ENCODE assay signal across 8 mouse cellular contexts in genomic region chr19:46308706-46309435, GRCm38 (mm10). TPM values are rescaled to one million over a fixed set of nuclear protein-coding genes. Genes with fewer than 3 reads are reported as not detected.
A peak's percentile ranks its signal among the peaks of the same experiment; 100 is the strongest.
DNase-seq lines count a peak whose midpoint lies in the region; ATAC-seq and TF ChIP-seq lines count a peak whose summit lies in the region.

No protein-coding gene starts in this region.

- peak overlapping the region; percentile 48; the same call in 1 of the 2 replicates for H3K9ac ChIP-seq in forebrain, embryonic 12.5 days

- WGBS in forebrain, embryonic 12.5 days = 1% methylated on average over 47 of the region's 47 CpGs
- 7% methylated on average over 47 of the region's 47 CpGs for WGBS in lung, adult 2 months
- WGBS in thymus, adult 2 months = 7% methylated on average over 47 of the region's 47 CpGs

- peak overlapping the region; percentile 67 for H3K4me2 ChIP-seq in forebrain, embryonic 12.5 days

- intact Hi-C loops in heart, postnatal 10 days (cut with DNase I) = loop anchor here (2.0 kb wide), 1 partner anchor 172 kb away; no protein-coding TSS in a partner anchor

- peak overlapping the region; percentile 80 for H3K4me3 ChIP-seq in E14TG2a.4 (replicated peaks; ENCODE audit: low read length)
- peak overlapping the region; percentile 37 for H3K4me3 ChIP-seq in forebrain, embryonic 12.5 days (replicated peaks)
- H3K4me3 ChIP-seq in lung, adult 2 months (replicated peaks; ENCODE audit: extremely low read depth, low read depth, low read length) = no peak overlapping the region
- H3K4me3 ChIP-seq in thymus, adult 2 months (ENCODE audit: control insufficient read depth, insufficient read depth, low read length) = peak overlapping the region; percentile 39

- peak; percentile 25; the same call in 1 of the 2 replicates for TF ChIP-seq POLR2A in lung, adult 2 months (IDR thresholded peaks at IDR 0.05; ENCODE audit: borderline replicate concordance, extremely low read depth, low read depth, low read length)
- no peak for TF ChIP-seq POLR2A in thymus, adult 2 months (IDR thresholded peaks at IDR 0.05; ENCODE audit: control insufficient read depth, extremely low read depth, insufficient read depth, low read length, poor library complexity)

- peaks cover 89% of the 10 kb centered on the region for H3K27me3 ChIP-seq in E14TG2a.4 (ENCODE audit: insufficient read depth, low read length)
- peaks cover 85% of the 10 kb centered on the region for H3K27me3 ChIP-seq in forebrain, embryonic 12.5 days
- H3K27me3 ChIP-seq in thymus, adult 2 months (ENCODE audit: control insufficient read depth, insufficient read depth, low read length) = no peaks in the 10 kb centered on the region

- peaks cover 30% of the 10 kb centered on the region for H3K36me3 ChIP-seq in E14TG2a.4 (ENCODE audit: insufficient read depth, low read length)
- H3K36me3 ChIP-seq in forebrain, embryonic 12.5 days (replicated peaks) = no peaks in the 10 kb centered on the region; the same call in 1 of the 2 replicates
- H3K36me3 ChIP-seq in thymus, adult 2 months (ENCODE audit: control insufficient read depth, insufficient read depth, low read length) = peaks cover 17% of the 10 kb centered on the region; the same call in 1 of the 2 replicates

- no peak overlapping the region for H3K27ac ChIP-seq in forebrain, embryonic 12.5 days
- H3K27ac ChIP-seq in thymus, adult 2 months (ENCODE audit: control insufficient read depth, insufficient read depth, low read length) = no peak overlapping the region

- H3K4me1 ChIP-seq in E14TG2a.4 (replicated peaks; ENCODE audit: low read depth, low read length) = peaks cover 51% of the 10 kb centered on the region
- peaks cover 31% of the 10 kb centered on the region for H3K4me1 ChIP-seq in forebrain, embryonic 12.5 days
- H3K4me1 ChIP-seq in lung, adult 2 months (ENCODE audit: control insufficient read depth, insufficient read depth, low read length) = peaks cover 6% of the 10 kb centered on the region
- H3K4me1 ChIP-seq in thymus, adult 2 months (replicated peaks; ENCODE audit: control insufficient read depth, insufficient read depth, low read length) = peaks cover 13% of the 10 kb centered on the region

- H3K9me3 ChIP-seq in E14TG2a.4 (ENCODE audit: low read length) = no peaks in the 10 kb centered on the region
- H3K9me3 ChIP-seq in forebrain, embryonic 12.5 days = no peaks in the 10 kb centered on the region

- peak; percentile 19; the same call in 1 of the 2 replicates for TF ChIP-seq CTCF in E14TG2a.4 (conservative IDR thresholded peaks at IDR 0.05; ENCODE audit: low read length)
- TF ChIP-seq CTCF in lung, adult 2 months (IDR thresholded peaks at IDR 0.05; ENCODE audit: insufficient read depth, low read length) = peak; percentile 93
- peak; percentile 98 for TF ChIP-seq CTCF in thymus, adult 2 months (IDR thresholded peaks at IDR 0.05; ENCODE audit: borderline replicate concordance, control insufficient read depth, extremely low read depth, insufficient read depth, low read length, poor library complexity)

- peak; percentile 74 for DNase-seq in c-Kit-positive CD71-positive TER-119-positive erythroid progenitor cells, embryonic 14.5 days (ENCODE audit: low spot score)
- peak; percentile 87 to 91 for DNase-seq in heart, postnatal 10 days
- peak; percentile 96 for DNase-seq in kidney, postnatal 4 days
- DNase-seq in lung, adult 2 months = peak; percentile 80
- DNase-seq in thymus, adult 2 months = peak; percentile 88

- peak; percentile 55; the same call in 1 of the 2 replicates for ATAC-seq in forebrain, embryonic 12.5 days (ENCODE audit: low FRiP score)
- ATAC-seq in neutrophil, adult 5-6 weeks (ENCODE audit: extremely low read depth, insufficient number of reproducible peaks, low FRiP score, poor library complexity, severe bottlenecking) = peak; percentile 34; the same call in 1 of the 2 replicates

RNA-seq across cellular contexts. Expression of gene Nfkb2, which starts 4.8 kb away (rescaled TPM):
- polyA plus RNA-seq in forebrain, embryonic 12.5 days (2016; fragmentation: Nextera tagmentation; extraction: Ambion mirVana) = 2.5 and 2.9 TPM in 2 replicates
- 10 to 100 TPM; 16.1 to 20.4 TPM for total RNA-seq in heart, postnatal 10 days (2021)
- 56.5 and 60.6 TPM in 2 replicates for polyA plus RNA-seq in lung, adult 2 months (2012; rRNA removed)
- total RNA-seq in neutrophil, adult 5-6 weeks (2017) = 84.7 and 87.8 TPM in 2 replicates
- polyA plus RNA-seq in thymus, adult 2 months (2012; rRNA removed) = 107 and 122 TPM in 2 replicates

RNA-seq across cellular contexts. Expression of gene Psd, which starts 18.1 kb away (rescaled TPM):
- polyA plus RNA-seq in forebrain, embryonic 12.5 days (2016; fragmentation: Nextera tagmentation; extraction: Ambion mirVana) = 23.1 and 25.4 TPM in 2 replicates
- total RNA-seq in heart, postnatal 10 days (2021) = 1 to 10 TPM; 2.2 to 2.9 TPM
- 2.3 and 2.4 TPM in 2 replicates for polyA plus RNA-seq in lung, adult 2 months (2012; rRNA removed)
- 2.2 and 2.8 TPM in 2 replicates for total RNA-seq in neutrophil, adult 5-6 weeks (2017)
- polyA plus RNA-seq in thymus, adult 2 months (2012; rRNA removed) = 1.5 and 1.6 TPM in 2 replicates

RNA-seq across cellular contexts. Expression of gene Fbxl15, which starts 19.1 kb away (rescaled TPM):
- polyA plus RNA-seq in forebrain, embryonic 12.5 days (2016; fragmentation: Nextera tagmentation; extraction: Ambion mirVana) = 23.5 and 24.5 TPM in 2 replicates
- 1 to 10 TPM; 6.5 to 6.8 TPM for total RNA-seq in heart, postnatal 10 days (2021)
- 10.7 and 15.5 TPM in 2 replicates for polyA plus RNA-seq in lung, adult 2 months (2012; rRNA removed)
- 1.8 and 3.1 TPM in 2 replicates for total RNA-seq in neutrophil, adult 5-6 weeks (2017)
- polyA plus RNA-seq in thymus, adult 2 months (2012; rRNA removed) = 13.5 and 15.2 TPM in 2 replicates

RNA-seq across cellular contexts. Expression of gene Cuedc2, which starts 29.6 kb away (rescaled TPM):
- polyA plus RNA-seq in forebrain, embryonic 12.5 days (2016; fragmentation: Nextera tagmentation; extraction: Ambion mirVana) = 226 TPM in 2 replicates
- total RNA-seq in heart, postnatal 10 days (2021) = 100 to 1,000 TPM in 1 of 2 experiments, 10 to 100 TPM in 1; 99.6 to 107 TPM
- polyA plus RNA-seq in lung, adult 2 months (2012; rRNA removed) = 47.1 and 53.9 TPM in 2 replicates
- 32.4 and 53.2 TPM in 2 replicates for total RNA-seq in neutrophil, adult 5-6 weeks (2017)
- 85.4 and 105 TPM in 2 replicates for polyA plus RNA-seq in thymus, adult 2 months (2012; rRNA removed)

RNA-seq across cellular contexts. Expression of gene Mfsd13a, which starts 32.0 kb away (rescaled TPM):
- 8.8 and 9.3 TPM in 2 replicates for polyA plus RNA-seq in forebrain, embryonic 12.5 days (2016; fragmentation: Nextera tagmentation; extraction: Ambion mirVana)
- total RNA-seq in heart, postnatal 10 days (2021) = 1 to 10 TPM; 3.4 to 4.6 TPM
- 26.5 and 27.1 TPM in 2 replicates for polyA plus RNA-seq in lung, adult 2 months (2012; rRNA removed)
- 0.37 TPM in 1 of 2 replicates, not detected in the other for total RNA-seq in neutrophil, adult 5-6 weeks (2017)
- 16.8 and 20.6 TPM in 2 replicates for polyA plus RNA-seq in thymus, adult 2 months (2012; rRNA removed)

Comparison
In these comparisons a context has a peak if more than half of its experiments do, and no peak if none do; other contexts are left out.
1. CTCF ChIP-seq: peak in every context shown above with its lines; median percentile 98 in thymus, adult 2 months; 93 in lung, adult 2 months; 19 in E14TG2a.4.
2. RNA of gene Nfkb2, which starts 4.8 kb away (polyA plus RNA-seq): 107 to 122 TPM in thymus, adult 2 months and 56.5 to 60.6 TPM in lung, adult 2 months; 2.5 to 2.9 TPM in forebrain, embryonic 12.5 days; every median in the first group is over 10 times any median in the second.
3. Peak in every context shown above with its lines, with median percentiles within 50 percentile points of each other: DNase-seq.